Mouse (Mus musculus): Measurements from ENCODE around the gene Olfr1099. TPM values are rescaled to one million over a fixed set of nuclear protein-coding genes. Genes with fewer than 3 reads are reported as not detected.

Gene Olfr1099
- not detected for total RNA-seq (2021)
- long read RNA-seq, experiment 1 = 0 reads
- long read RNA-seq, experiment 2 = 0 reads

- H3K27ac ChIP-seq = no peak within 1 kb of the TSS
- no peak for TF ChIP-seq CTCF (conservative IDR thresholded peaks at IDR 0.05)
- H3K4me3 ChIP-seq = no peak within 1 kb of the TSS
- DNase-seq (ENCODE audit: low spot score in 2 of 2) = no peak
Observed at GRCm38 (mm10) chr2:86960593-86960992, at the start of gene Olfr1099. Gene Olfr1099, minus strand, starts transcription at chr2:86960693.

GRCm38 (mm10) chr2:86998098-86998497, 37.6 kb upstream of the Olfr1099 start, which contains the start of gene Olfr1102:
Gene Olfr1102, plus strand, starts transcription at chr2:86998398.
- DNase-seq (ENCODE audit: low spot score in 2 of 2) = no peak
- no peak within 1 kb of the TSS for H3K27ac ChIP-seq
- no peak for TF ChIP-seq CTCF (conservative IDR thresholded peaks at IDR 0.05)
- no peak within 1 kb of the TSS for H3K4me3 ChIP-seq

- TF ChIP-seq CTCF (conservative IDR thresholded peaks at IDR 0.05) = no peak
- DNase-seq (ENCODE audit: low spot score in 2 of 2) = no peak
- H3K4me3 ChIP-seq = no peak within 1 kb of the TSS
- no peak within 1 kb of the TSS for H3K27ac ChIP-seq
Observed at GRCm38 (mm10) chr2:86991121-86991520, 30.6 kb upstream of the Olfr1099 start, which contains the start of gene Olfr1101. Gene Olfr1101, minus strand, starts transcription at chr2:86991221.

- H3K4me3 ChIP-seq = no peak within 1 kb of the TSS
- DNase-seq (ENCODE audit: low spot score in 2 of 2) = no peak
- no peak within 1 kb of the TSS for H3K27ac ChIP-seq
- no peak for TF ChIP-seq CTCF (conservative IDR thresholded peaks at IDR 0.05)
Observed at GRCm38 (mm10) chr2:86979854-86980253, 19.4 kb upstream of the Olfr1099 start, which contains the start of gene Olfr1100. Gene Olfr1100, minus strand, starts transcription at chr2:86979954.

GRCm38 (mm10) chr2:86926557-86926956, 33.9 kb downstream of the Olfr1099 start:
- no peak for TF ChIP-seq CTCF (conservative IDR thresholded peaks at IDR 0.05)
- no peak overlapping the region for H3K27ac ChIP-seq
- H3K4me3 ChIP-seq = no peak overlapping the region
- no peak for DNase-seq (ENCODE audit: low spot score in 2 of 2)

GRCm38 (mm10) chr2:86924445-86924844, 36.0 kb downstream of the Olfr1099 start, which contains the start of gene Olfr1098:
Gene Olfr1098, minus strand, starts transcription at chr2:86924545.
- DNase-seq (ENCODE audit: low spot score in 2 of 2) = no peak
- no peak within 1 kb of the TSS for H3K4me3 ChIP-seq
- no peak within 1 kb of the TSS for H3K27ac ChIP-seq
- no peak for TF ChIP-seq CTCF (conservative IDR thresholded peaks at IDR 0.05)

- TF ChIP-seq CTCF (conservative IDR thresholded peaks at IDR 0.05) = no peak
- no peak for DNase-seq (ENCODE audit: low spot score in 2 of 2)
- H3K4me3 ChIP-seq = no peak overlapping the region
- H3K27ac ChIP-seq = no peak overlapping the region
Observed at GRCm38 (mm10) chr2:86905647-86906046, 54.8 kb downstream of the Olfr1099 start.

Other genes with a start within 250 kb of the Olfr1099 start
- gene Olfr1089, start 227.0 kb downstream of the Olfr1099 start, total RNA-seq (2021) = not detected
- gene Olfr1090, start 201.7 kb downstream of the Olfr1099 start, total RNA-seq (2021) = not detected
- not detected for gene Olfr1093, start 178.2 kb downstream of the Olfr1099 start, total RNA-seq (2021)
- gene Olfr141, start 150.7 kb downstream of the Olfr1099 start, total RNA-seq (2021) = not detected
- gene Olfr1094, start 136.0 kb downstream of the Olfr1099 start, total RNA-seq (2021) = not detected
- not detected for gene Olfr1095, start 109.0 kb downstream of the Olfr1099 start, total RNA-seq (2021)
- not detected for gene Gm13723, start 85.9 kb downstream of the Olfr1099 start, total RNA-seq (2021)
- gene Olfr1097, start 68.5 kb downstream of the Olfr1099 start, total RNA-seq (2021) = not detected
- not detected for gene Olfr1098, start 36.1 kb downstream of the Olfr1099 start, total RNA-seq (2021)
- gene Olfr1100, start 19.3 kb upstream of the Olfr1099 start, total RNA-seq (2021) = not detected
- gene Olfr1101, start 30.5 kb upstream of the Olfr1099 start, total RNA-seq (2021) = not detected
- gene Olfr1102, start 37.7 kb upstream of the Olfr1099 start, total RNA-seq (2021) = not detected
- not detected for gene Olfr1104, start 66.4 kb upstream of the Olfr1099 start, total RNA-seq (2021)
- not detected for gene Olfr1105, start 75.8 kb upstream of the Olfr1099 start, total RNA-seq (2021)
- not detected for gene Olfr1106, start 91.6 kb upstream of the Olfr1099 start, total RNA-seq (2021)
- not detected for gene Olfr1107, start 115.1 kb upstream of the Olfr1099 start, total RNA-seq (2021)
- not detected for gene Olfr1109, start 135.3 kb upstream of the Olfr1099 start, total RNA-seq (2021)
- gene Olfr259, start 153.9 kb upstream of the Olfr1099 start, total RNA-seq (2021) = not detected
- gene Olfr1110, start 179.6 kb upstream of the Olfr1099 start, total RNA-seq (2021) = not detected
- not detected for gene Olfr1111, start 191.9 kb upstream of the Olfr1099 start, total RNA-seq (2021)
- not detected for gene Olfr1112, start 227.1 kb upstream of the Olfr1099 start, total RNA-seq (2021)
- gene Olfr1113, start 248.3 kb upstream of the Olfr1099 start, total RNA-seq (2021) = not detected

Data from layer of hippocampus, adult 2 months (tissue).